Mouse (Mus musculus) lung, postnatal 0 days (tissue): ENCODE measurements at regions not wholly inside any gene's neighbourhood (a gene's known extent, or its start where the extent isn't known, plus 50 kb on each side); places are given as distances from the start of the nearest gene placed in this dataset.

Experiments
- CTCF ChIP-seq: IDR thresholded peaks from 2 replicates; pipeline ENCODE4 v1.5.1; 2016; ENCODE audit warnings: antibody characterized with exemption, mild to moderate bottlenecking
- EP300 ChIP-seq: IDR thresholded peaks from 2 replicates; pipeline ENCODE4 v1.6.1; 2016; ENCODE audit warnings: antibody characterized with exemption, mild to moderate bottlenecking, control low read depth

- TF ChIP-seq CTCF, result no peak
- no peak for TF ChIP-seq EP300
Measured at GRCm38 (mm10) chr12:97759116-97759515, 500.1 kb downstream of the Galc start.
